Mouse (Mus musculus): Measurements from ENCODE around the gene Unc13d. TPM values are rescaled to one million over a fixed set of nuclear protein-coding genes. Genes with fewer than 3 reads are reported as not detected.
"Not testable (repeated sequence)": the region's sequence is repeated elsewhere in the genome, so short reads cannot be mapped to it uniquely, and the experiment has no call there.

Unc13d gene
- polyA plus RNA-seq, 1 experiment from 2014 or later, result 0.19 TPM

DNA sequence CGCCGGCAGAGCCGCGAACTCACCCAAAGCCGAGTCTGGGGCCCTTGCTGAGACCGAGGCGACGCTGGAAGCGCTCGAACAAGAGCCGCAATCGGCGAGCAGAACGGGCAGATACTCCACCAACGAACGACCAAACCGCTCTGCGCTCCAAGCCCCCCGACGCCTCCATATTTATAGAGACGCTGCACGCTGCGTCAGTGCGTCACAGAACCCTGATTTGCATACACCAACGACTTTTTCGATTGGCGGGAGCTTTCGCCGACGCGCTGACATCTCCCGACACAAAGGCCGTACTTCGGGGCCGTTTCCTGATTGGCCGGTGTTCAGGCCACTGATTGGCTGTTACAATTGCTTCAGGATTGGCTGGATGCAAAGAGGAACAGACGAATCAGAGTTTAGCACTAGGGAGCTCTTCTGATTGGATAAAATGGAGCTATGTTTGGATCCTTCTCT is 53.4 kb downstream of the Unc13d start:
- ATAC-seq (peak; percentile 97), DNase-seq (ENCODE audit: low spot score) (peak; percentile 100)
- H3K27me3 ChIP-seq (replicated peaks; ENCODE audit: control insufficient read depth, insufficient read depth, low read length), result no peaks in the 10 kb centered on the region
- peak overlapping the region; percentile 50; the same call in 1 of the 2 replicates for H3K4me2 ChIP-seq (ENCODE audit: low read length)
- peak overlapping the region; percentile 99 for H3K27ac ChIP-seq (ENCODE audit: low read depth, low read length)
- WGBS, result 0% methylated on average over 37 of the region's 37 CpGs
- peak overlapping the region; percentile 98 for H3K4me3 ChIP-seq (ENCODE audit: low read depth, low read length)
- no peaks in the 10 kb centered on the region for H3K9me3 ChIP-seq (replicated peaks; ENCODE audit: control insufficient read depth, low read length)
- H3K9ac ChIP-seq (ENCODE audit: low read length), result peak overlapping the region; percentile 100
- H3K36me3 ChIP-seq (ENCODE audit: control insufficient read depth, insufficient read depth, low read length), result peaks cover 24% of the 10 kb centered on the region; the same call in 1 of the 2 replicates
- peaks cover 7% of the 10 kb centered on the region; the same call in 1 of the 2 replicates for H3K4me1 ChIP-seq (ENCODE audit: control insufficient read depth, insufficient read depth, low read length)

DNA sequence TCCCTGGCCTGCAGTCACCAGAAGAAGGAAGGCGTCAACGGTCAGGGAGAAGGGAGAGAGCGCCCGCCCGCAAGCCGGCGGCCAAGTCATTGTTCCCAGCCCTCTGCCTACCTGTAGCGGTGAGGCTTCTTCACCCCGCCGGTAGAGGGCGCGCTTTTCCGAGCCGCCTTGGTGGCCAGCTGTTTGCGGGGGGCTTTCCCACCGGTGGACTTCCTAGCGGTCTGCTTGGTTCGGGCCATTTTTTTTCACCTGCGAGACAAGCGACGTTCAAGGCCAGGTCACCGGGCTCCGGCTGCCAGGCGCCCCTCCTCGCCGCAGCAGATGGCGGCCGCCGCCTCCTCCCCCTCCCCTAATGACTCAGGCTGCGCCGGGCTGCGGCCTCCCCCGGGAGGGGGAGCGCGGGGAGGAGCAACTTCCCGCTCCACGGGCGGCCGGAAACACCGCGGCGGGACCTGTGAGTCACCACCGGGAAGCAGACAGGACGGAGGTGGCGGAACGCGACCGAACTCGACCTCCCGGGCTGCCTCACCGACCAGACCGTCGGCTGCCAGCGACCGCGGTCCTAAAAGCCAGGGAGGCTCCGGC is 53.9 kb downstream of the Unc13d start:
- Histone ChIP-seq H3K4me2 (ENCODE audit: low read length) (peak overlapping the region; percentile 50), H3K4me3 (ENCODE audit: low read depth, low read length) (peak overlapping the region; percentile 98), H3K9me3 (replicated peaks; ENCODE audit: control insufficient read depth, low read length) (no peaks in the 10 kb centered on the region), H3K36me3 (ENCODE audit: control insufficient read depth, insufficient read depth, low read length) (peaks cover 24% of the 10 kb centered on the region; the same call in 1 of the 2 replicates), H3K27me3 (replicated peaks; ENCODE audit: control insufficient read depth, insufficient read depth, low read length) (no peaks in the 10 kb centered on the region), H3K4me1 (ENCODE audit: control insufficient read depth, insufficient read depth, low read length) (peaks cover 7% of the 10 kb centered on the region; the same call in 1 of the 2 replicates), H3K27ac (ENCODE audit: low read depth, low read length) (peak overlapping the region; percentile 99), H3K9ac (ENCODE audit: low read length) (peak overlapping the region; percentile 100)
- DNase-seq (ENCODE audit: low spot score) (peak; percentile 79), ATAC-seq (peak; percentile 58)
- WGBS, result under 1% methylated on average over 56 of the region's 57 CpGs

DNA sequence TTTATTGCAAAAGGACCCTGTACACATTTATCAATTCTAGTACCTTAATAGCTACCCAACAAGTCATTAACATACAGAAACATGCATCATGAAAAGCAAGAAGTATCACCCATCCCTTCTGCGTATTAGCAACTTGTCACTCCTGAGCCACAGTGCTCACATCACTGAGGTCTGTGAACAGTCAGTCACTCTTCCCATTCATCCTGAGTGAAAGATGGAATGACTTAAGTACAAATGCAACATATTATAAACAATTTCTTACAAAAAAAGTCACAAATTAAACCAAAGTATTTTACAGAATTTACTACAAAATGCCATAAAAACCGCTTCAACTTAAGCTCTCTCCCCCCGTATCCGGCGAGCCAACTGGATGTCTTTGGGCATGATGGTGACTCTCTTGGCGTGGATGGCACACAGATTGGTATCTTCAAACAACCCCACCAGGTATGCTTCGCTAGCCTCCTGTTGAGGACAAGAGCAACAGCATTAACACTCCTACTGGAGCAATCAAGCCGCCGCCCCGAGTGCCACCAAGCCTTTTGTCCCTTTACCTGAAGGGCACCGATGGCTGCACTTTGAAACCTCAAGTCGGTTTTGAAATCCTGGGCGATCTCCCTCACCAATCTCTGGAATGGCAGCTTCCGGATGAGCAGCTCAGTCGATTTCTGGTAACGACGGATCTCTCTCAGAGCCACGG is 54.5 kb downstream of the Unc13d start:
- not testable (repeated sequence) for ATAC-seq; H3K9me3 ChIP-seq (replicated peaks; ENCODE audit: control insufficient read depth, low read length); H3K27me3 ChIP-seq (replicated peaks; ENCODE audit: control insufficient read depth, insufficient read depth, low read length); DNase-seq (ENCODE audit: low spot score); H3K4me1 ChIP-seq (ENCODE audit: control insufficient read depth, insufficient read depth, low read length)
- H3K4me2 ChIP-seq (ENCODE audit: low read length), result peak overlapping the region; percentile 66
- 6% methylated on average over 18 of the region's 18 CpGs for WGBS
- H3K36me3 ChIP-seq (ENCODE audit: control insufficient read depth, insufficient read depth, low read length), result peaks cover 24% of the 10 kb centered on the region; the same call in 1 of the 2 replicates
- peak overlapping the region; percentile 99 for H3K27ac ChIP-seq (ENCODE audit: low read depth, low read length)
- peak overlapping the region; percentile 100 for H3K9ac ChIP-seq (ENCODE audit: low read length)
- H3K4me3 ChIP-seq (ENCODE audit: low read depth, low read length), result peak overlapping the region; percentile 98

DNA sequence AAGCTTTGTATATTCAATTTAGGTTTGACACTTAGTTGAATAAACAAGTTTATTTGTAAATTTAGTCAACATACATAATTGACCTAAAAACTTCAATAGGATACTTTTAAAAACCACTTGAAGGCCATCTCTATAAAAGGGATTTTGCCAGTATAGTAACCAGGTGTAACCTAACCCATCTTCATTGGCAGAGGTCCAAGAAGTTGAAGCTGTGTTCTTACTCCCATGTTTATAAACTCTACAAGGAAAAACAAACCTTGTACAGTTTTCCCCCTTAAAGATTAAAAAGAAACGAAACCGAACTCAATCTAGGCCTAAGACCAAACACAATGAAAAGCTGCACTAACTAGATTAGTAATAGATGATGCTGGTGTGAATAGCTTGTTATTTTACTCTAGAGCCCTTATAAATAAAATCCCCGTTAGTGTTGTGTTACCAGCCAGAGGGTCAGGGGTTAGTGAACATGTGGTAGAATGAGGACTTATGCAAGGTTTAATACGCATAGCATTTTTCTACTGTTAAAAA is 55.4 kb downstream of the Unc13d start:
- H3K4me2 ChIP-seq (ENCODE audit: low read length), result peak overlapping the region; percentile 66
- DNase-seq (ENCODE audit: low spot score) (no peak), ATAC-seq (no peak)
- H3K4me3 ChIP-seq (ENCODE audit: low read depth, low read length), result peak overlapping the region; percentile 29
- no peaks in the 10 kb centered on the region for H3K9me3 ChIP-seq (replicated peaks; ENCODE audit: control insufficient read depth, low read length)
- no peaks in the 10 kb centered on the region for H3K27me3 ChIP-seq (replicated peaks; ENCODE audit: control insufficient read depth, insufficient read depth, low read length)
- H3K36me3 ChIP-seq (ENCODE audit: control insufficient read depth, insufficient read depth, low read length), result peaks cover 24% of the 10 kb centered on the region; the same call in 1 of the 2 replicates
- H3K9ac ChIP-seq (ENCODE audit: low read length), result peak overlapping the region; percentile 9; the same call in 1 of the 2 replicates
- no peak overlapping the region for H3K27ac ChIP-seq (ENCODE audit: low read depth, low read length)
- WGBS, result 59% methylated on average over 4 of the region's 4 CpGs
- peaks cover 7% of the 10 kb centered on the region; the same call in 1 of the 2 replicates for H3K4me1 ChIP-seq (ENCODE audit: control insufficient read depth, insufficient read depth, low read length)

DNA sequence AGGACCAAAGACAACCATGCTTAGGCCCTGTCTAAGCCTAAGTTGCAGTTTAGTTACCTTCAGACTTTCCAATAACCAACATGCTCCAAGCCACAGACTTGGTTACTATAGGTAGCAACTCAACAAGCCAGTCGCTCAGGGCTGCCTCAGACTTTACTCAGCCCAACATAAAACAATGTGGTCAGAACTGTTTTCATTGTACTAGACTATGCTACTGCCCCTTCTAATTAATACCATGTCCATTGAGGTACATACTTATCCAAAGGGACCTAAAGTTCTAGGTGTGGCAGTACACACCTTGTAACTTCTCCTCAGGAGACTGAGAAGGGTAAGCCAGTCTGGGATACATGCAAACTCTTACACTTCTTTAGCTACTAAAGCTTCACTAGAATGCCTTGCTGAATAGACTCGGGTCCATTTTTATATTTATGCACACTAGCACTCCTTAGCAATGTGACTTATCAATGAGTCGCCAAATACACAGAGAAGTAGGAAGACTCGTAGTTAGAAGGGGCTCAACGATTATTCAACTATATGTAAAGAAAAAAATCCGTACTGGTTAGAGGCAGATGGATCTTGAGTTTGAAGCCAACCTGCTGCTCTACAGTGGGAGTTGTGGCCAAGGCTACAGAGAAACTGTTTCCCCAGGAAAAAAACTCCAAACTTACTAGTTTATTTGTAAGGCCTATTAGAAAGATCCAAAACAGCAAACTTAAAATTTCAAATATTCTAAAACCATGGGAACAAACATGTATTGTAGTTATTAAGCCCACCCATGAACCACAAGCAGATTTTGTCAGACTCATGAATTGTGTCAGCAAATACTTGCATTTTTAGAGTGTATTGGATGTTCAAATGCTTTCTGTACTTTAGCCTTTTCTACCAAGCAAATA is 56.2 kb downstream of the Unc13d start:
- no peak for ATAC-seq
- peaks cover 24% of the 10 kb centered on the region; the same call in 1 of the 2 replicates for H3K36me3 ChIP-seq (ENCODE audit: control insufficient read depth, insufficient read depth, low read length)
- H3K9ac ChIP-seq (ENCODE audit: low read length), result no peak overlapping the region
- no peak overlapping the region for H3K27ac ChIP-seq (ENCODE audit: low read depth, low read length)
- WGBS, result 77% methylated on average over 6 of the region's 6 CpGs
- H3K4me3 ChIP-seq (ENCODE audit: low read depth, low read length), result peak overlapping the region; percentile 7; the same call in 1 of the 2 replicates
- H3K9me3 ChIP-seq (replicated peaks; ENCODE audit: control insufficient read depth, low read length), result no peaks in the 10 kb centered on the region
- H3K27me3 ChIP-seq (replicated peaks; ENCODE audit: control insufficient read depth, insufficient read depth, low read length), result no peaks in the 10 kb centered on the region
- peaks cover 7% of the 10 kb centered on the region; the same call in 1 of the 2 replicates for H3K4me1 ChIP-seq (ENCODE audit: control insufficient read depth, insufficient read depth, low read length)
- DNase-seq (ENCODE audit: low spot score), result no peak
- H3K4me2 ChIP-seq (ENCODE audit: low read length), result peak overlapping the region; percentile 66

DNA sequence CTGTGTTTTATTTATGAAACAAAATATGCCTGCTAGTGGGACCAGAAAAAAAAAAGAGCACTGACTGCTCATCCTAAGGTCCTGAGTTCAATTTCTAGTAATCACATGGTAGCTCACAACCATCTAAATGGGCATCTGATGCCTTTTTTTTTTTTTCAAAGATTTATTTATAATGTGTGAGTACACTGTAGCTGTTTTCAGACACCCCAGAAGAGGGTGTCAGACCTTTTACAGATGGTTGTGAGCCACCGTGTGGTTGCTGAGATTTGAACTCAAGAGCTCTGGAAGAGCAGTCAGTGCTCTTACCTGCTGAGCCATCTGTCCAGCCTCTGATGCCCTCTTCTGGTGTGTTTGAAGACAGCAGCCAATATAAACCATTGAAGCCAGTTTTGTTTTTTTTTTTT is 57.2 kb downstream of the Unc13d start:
- Histone ChIP-seq H3K36me3 (ENCODE audit: control insufficient read depth, insufficient read depth, low read length) (peaks cover 24% of the 10 kb centered on the region; the same call in 1 of the 2 replicates), H3K4me2 (ENCODE audit: low read length) (no peak overlapping the region), H3K27me3 (replicated peaks; ENCODE audit: control insufficient read depth, insufficient read depth, low read length) (no peaks in the 10 kb centered on the region), H3K9me3 (replicated peaks; ENCODE audit: control insufficient read depth, low read length) (no peaks in the 10 kb centered on the region), H3K4me3 (ENCODE audit: low read depth, low read length) (no peak overlapping the region), H3K27ac (ENCODE audit: low read depth, low read length) (no peak overlapping the region), H3K9ac (ENCODE audit: low read length) (no peak overlapping the region), H3K4me1 (ENCODE audit: control insufficient read depth, insufficient read depth, low read length) (peaks cover 7% of the 10 kb centered on the region; the same call in 1 of the 2 replicates)
- DNase-seq (ENCODE audit: low spot score) (no peak), ATAC-seq (no peak)
- 42% methylated on average over 1 of the region's 1 CpGs for WGBS

DNA sequence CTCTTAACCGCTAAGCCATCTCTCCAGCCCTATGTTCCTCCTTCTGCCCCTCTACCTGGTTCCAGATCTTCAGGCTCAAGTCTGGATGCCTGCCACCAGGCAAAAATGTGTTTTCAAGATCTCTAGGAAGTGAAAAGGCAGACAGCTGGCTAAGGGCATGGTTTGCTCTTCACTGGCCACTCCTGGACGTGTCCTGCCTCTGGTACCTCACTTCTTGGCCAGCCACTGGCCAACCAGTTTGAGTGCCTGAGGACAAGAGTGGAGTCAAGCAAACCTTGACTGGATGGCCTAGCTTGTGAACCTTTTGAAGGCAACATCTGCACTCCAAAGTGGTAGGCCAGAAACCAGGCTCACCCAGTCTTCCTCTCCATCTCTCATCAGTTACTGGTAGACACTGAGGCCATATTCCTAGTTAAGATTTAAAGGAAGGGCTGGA is 57.8 kb downstream of the Unc13d start:
- no peak overlapping the region for H3K27ac ChIP-seq (ENCODE audit: low read depth, low read length)
- peaks cover 7% of the 10 kb centered on the region; the same call in 1 of the 2 replicates for H3K4me1 ChIP-seq (ENCODE audit: control insufficient read depth, insufficient read depth, low read length)
- no peak overlapping the region for H3K9ac ChIP-seq (ENCODE audit: low read length)
- no peaks in the 10 kb centered on the region for H3K9me3 ChIP-seq (replicated peaks; ENCODE audit: control insufficient read depth, low read length)
- peaks cover 24% of the 10 kb centered on the region; the same call in 1 of the 2 replicates for H3K36me3 ChIP-seq (ENCODE audit: control insufficient read depth, insufficient read depth, low read length)
- no peak for ATAC-seq
- no peak overlapping the region for H3K4me2 ChIP-seq (ENCODE audit: low read length)
- H3K4me3 ChIP-seq (ENCODE audit: low read depth, low read length), result no peak overlapping the region
- no peaks in the 10 kb centered on the region for H3K27me3 ChIP-seq (replicated peaks; ENCODE audit: control insufficient read depth, insufficient read depth, low read length)
- DNase-seq (ENCODE audit: low spot score), result no peak
- 73% methylated on average over 2 of the region's 2 CpGs for WGBS

DNA sequence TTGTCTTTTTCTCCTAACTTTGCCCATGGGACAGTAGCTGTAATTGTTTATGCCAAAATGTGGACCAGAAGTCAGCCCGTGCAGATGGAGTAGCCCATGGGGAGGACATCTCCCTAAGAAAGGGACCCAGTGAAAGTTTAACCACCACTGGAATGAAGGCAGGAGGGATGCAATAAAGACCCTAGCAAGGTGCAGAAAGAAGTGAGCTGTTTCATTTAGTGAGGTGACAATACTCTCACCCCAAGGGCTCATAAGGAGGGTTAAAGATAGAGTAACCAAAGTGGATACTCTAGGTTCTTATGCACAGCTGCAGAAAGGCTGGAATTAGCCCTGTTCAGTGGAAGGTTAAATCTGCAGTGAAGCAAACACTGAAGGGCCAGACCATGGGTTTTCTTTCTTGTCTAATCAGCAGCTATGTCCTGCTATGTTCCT is 58.4 kb downstream of the Unc13d start:
- H3K27me3 ChIP-seq (replicated peaks; ENCODE audit: control insufficient read depth, insufficient read depth, low read length), result no peaks in the 10 kb centered on the region
- no peak overlapping the region for H3K9ac ChIP-seq (ENCODE audit: low read length)
- H3K36me3 ChIP-seq (ENCODE audit: control insufficient read depth, insufficient read depth, low read length), result peaks cover 24% of the 10 kb centered on the region; the same call in 1 of the 2 replicates
- no peak overlapping the region for H3K27ac ChIP-seq (ENCODE audit: low read depth, low read length)
- no peak overlapping the region for H3K4me2 ChIP-seq (ENCODE audit: low read length)
- no peaks in the 10 kb centered on the region for H3K9me3 ChIP-seq (replicated peaks; ENCODE audit: control insufficient read depth, low read length)
- no peak for ATAC-seq
- no peak for DNase-seq (ENCODE audit: low spot score)
- WGBS, result 75% methylated on average over 1 of the region's 1 CpGs
- H3K4me1 ChIP-seq (ENCODE audit: control insufficient read depth, insufficient read depth, low read length), result peaks cover 7% of the 10 kb centered on the region; the same call in 1 of the 2 replicates
- no peak overlapping the region for H3K4me3 ChIP-seq (ENCODE audit: low read depth, low read length)

Data from forebrain, embryonic 14.5 days (tissue).